Mouse (Mus musculus): ENCODE measurements around the gene Uhrf1. TPM values are rescaled to one million over a fixed set of nuclear protein-coding genes. Genes with fewer than 3 reads are reported as not detected.
A peak's percentile ranks its signal among the peaks of the same experiment; 100 is the strongest.

The Uhrf1 gene
- polyA plus RNA-seq, 1 experiment from 2014 or later: 110 TPM

DNA sequence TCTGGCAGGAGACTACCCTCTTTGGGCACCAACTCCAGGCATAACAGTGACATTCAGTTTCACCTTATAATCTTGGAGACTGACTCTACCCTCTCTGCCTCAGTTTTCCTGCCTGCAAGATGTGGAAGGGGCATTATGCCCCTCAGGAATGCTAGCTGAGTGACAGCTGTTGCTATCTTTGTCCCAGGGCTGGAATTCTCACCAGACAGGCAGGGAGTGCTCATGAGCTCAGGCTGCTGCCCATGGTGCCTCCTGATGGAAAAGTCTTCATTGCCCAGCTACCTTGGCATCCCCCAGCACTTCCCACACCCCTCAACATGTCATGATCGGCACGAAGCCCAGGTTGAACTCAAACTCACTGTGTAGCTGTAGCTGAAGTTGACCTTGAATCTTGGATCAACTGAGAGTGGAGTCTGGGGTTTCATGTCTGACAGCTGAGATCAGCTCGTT is 40.5 kb upstream of the Uhrf1 start:
- WGBS: 72% methylated on average over 3 of the region's 3 CpGs
- H3K9me3 ChIP-seq (replicated peaks): no peaks in the 10 kb centered on the region
- no peak for ATAC-seq (ENCODE audit: insufficient number of reproducible peaks, low FRiP score, low TSS enrichment, low read depth)
- no peak overlapping the region for H3K4me2 ChIP-seq (replicated peaks)
- peaks cover 53% of the 10 kb centered on the region for H3K36me3 ChIP-seq
- no peak overlapping the region for H3K4me3 ChIP-seq (replicated peaks)
- no peak overlapping the region for H3K9ac ChIP-seq
- peak overlapping the region; percentile 6; the same call in 1 of the 2 replicates for H3K27ac ChIP-seq (replicated peaks)
- H3K27me3 ChIP-seq: no peaks in the 10 kb centered on the region
- H3K4me1 ChIP-seq: peaks cover 54% of the 10 kb centered on the region

DNA sequence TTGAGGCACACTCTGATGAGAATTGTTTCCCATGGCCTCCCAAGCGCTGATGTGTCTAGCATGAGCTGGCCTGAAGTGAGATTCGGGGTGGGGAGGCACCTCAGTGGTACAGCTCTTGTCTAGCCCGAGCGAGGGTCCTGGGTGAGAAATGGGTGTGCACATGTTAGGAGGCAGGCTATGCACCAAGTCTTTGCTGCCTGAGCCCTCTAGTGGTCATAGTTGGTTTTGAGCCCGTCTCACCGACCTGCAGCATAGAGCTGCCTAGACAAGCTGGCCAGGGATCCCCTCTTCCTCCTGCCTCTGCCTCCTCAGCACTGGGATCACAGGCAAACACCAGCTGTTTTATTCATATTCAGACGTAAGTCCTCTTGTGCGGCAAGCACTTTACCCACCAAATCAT is 39.1 kb upstream of the Uhrf1 start:
- ATAC-seq (ENCODE audit: insufficient number of reproducible peaks, low FRiP score, low TSS enrichment, low read depth): peak; percentile 45; the same call in 1 of the 2 replicates

DNA sequence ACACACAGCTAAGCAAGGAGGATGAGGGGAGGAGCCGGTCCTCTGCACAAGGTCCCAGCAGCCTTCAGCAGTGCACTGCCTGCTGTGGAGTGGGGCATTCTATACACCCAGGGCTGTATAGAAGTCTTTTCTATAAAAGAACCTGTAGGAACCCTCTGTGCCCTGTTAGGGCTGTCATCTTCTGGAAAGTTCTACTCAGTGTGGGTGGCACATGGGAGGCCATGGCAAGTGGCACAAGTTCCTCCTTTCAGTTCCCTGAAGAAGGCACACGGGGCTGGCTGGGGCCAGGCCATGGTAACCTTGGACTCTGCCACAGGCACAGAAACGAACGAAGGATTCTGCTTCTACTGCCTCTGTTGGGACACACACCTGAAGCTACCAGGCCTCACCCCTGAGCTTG is 38.1 kb upstream of the Uhrf1 start:
- H3K4me3 ChIP-seq (replicated peaks): no peak overlapping the region
- H3K9me3 ChIP-seq (replicated peaks): no peaks in the 10 kb centered on the region
- ATAC-seq (ENCODE audit: insufficient number of reproducible peaks, low FRiP score, low TSS enrichment, low read depth): no peak
- 88% methylated on average over 4 of the region's 4 CpGs for WGBS
- peaks cover 32% of the 10 kb centered on the region for H3K36me3 ChIP-seq
- no peak overlapping the region for H3K9ac ChIP-seq
- peaks cover 41% of the 10 kb centered on the region for H3K4me1 ChIP-seq
- no peak overlapping the region for H3K27ac ChIP-seq (replicated peaks)
- no peak overlapping the region for H3K4me2 ChIP-seq (replicated peaks)
- no peaks in the 10 kb centered on the region for H3K27me3 ChIP-seq

More for the DNA sequence above, 39.1 kb upstream of the Uhrf1 start:
- Histone ChIP-seq H3K4me2 (replicated peaks) (no peak overlapping the region), H3K9ac (no peak overlapping the region), H3K9me3 (replicated peaks) (no peaks in the 10 kb centered on the region), H3K4me1 (peaks cover 45% of the 10 kb centered on the region), H3K36me3 (peaks cover 42% of the 10 kb centered on the region), H3K27me3 (no peaks in the 10 kb centered on the region), H3K27ac (replicated peaks) (no peak overlapping the region), H3K4me3 (replicated peaks) (no peak overlapping the region)
- WGBS: 24% methylated on average over 8 of the region's 8 CpGs

DNA sequence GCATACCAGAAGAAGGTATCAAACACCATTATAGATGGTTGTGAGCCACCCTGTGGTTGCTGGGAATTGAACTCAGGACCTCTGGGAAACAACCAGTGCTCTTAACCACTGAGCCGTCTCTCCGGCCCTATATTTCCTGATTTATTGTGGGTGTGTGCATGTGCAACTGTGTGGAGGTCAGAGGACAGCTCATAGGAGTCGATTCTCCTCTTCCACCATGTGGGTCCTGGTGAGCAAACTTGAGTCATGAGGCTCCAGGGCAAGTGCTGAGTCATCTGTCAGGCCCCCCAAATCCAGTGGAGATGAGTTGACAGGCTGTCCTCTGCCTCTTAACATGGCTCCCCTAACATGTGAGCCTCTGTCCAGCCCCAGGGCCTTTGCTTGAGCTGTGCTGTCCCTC is 37.3 kb upstream of the Uhrf1 start:
- no peak for ATAC-seq (ENCODE audit: insufficient number of reproducible peaks, low FRiP score, low TSS enrichment, low read depth)
- H3K27me3 ChIP-seq: no peaks in the 10 kb centered on the region
- no peak overlapping the region for H3K4me2 ChIP-seq (replicated peaks)
- H3K36me3 ChIP-seq: peaks cover 32% of the 10 kb centered on the region
- H3K9me3 ChIP-seq (replicated peaks): no peaks in the 10 kb centered on the region
- no peak overlapping the region for H3K9ac ChIP-seq
- 86% methylated on average over 3 of the region's 3 CpGs for WGBS
- peak overlapping the region; percentile 13; the same call in 1 of the 2 replicates for H3K27ac ChIP-seq (replicated peaks)
- H3K4me1 ChIP-seq: peaks cover 32% of the 10 kb centered on the region
- H3K4me3 ChIP-seq (replicated peaks): no peak overlapping the region

DNA sequence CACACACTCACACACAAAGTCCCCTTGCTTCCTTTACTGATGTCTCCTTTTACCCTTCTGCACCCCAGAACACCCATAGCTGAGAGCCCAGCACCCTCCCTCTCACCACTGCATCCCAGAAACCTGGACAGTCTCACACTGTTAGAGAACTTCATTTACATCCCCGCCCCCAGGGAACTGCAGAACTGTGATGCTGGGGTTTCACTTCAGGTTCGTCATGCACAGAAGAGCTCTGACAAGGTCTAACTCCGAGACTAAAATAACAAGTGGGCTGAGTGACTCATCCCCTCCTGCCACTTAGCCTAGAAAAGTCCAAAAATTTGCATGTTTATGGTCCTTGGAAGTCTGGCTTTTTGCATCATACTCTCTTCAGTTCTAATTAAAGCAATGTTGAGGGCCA is 36.9 kb upstream of the Uhrf1 start:
- Histone ChIP-seq H3K9ac (no peak overlapping the region), H3K36me3 (peaks cover 32% of the 10 kb centered on the region), H3K4me2 (replicated peaks) (no peak overlapping the region), H3K9me3 (replicated peaks) (no peaks in the 10 kb centered on the region), H3K4me3 (replicated peaks) (no peak overlapping the region), H3K27ac (replicated peaks) (peak overlapping the region; percentile 13; the same call in 1 of the 2 replicates), H3K4me1 (peaks cover 28% of the 10 kb centered on the region), H3K27me3 (no peaks in the 10 kb centered on the region)
- WGBS: 54% methylated on average over 3 of the region's 3 CpGs
- ATAC-seq (ENCODE audit: insufficient number of reproducible peaks, low FRiP score, low TSS enrichment, low read depth): no peak

DNA sequence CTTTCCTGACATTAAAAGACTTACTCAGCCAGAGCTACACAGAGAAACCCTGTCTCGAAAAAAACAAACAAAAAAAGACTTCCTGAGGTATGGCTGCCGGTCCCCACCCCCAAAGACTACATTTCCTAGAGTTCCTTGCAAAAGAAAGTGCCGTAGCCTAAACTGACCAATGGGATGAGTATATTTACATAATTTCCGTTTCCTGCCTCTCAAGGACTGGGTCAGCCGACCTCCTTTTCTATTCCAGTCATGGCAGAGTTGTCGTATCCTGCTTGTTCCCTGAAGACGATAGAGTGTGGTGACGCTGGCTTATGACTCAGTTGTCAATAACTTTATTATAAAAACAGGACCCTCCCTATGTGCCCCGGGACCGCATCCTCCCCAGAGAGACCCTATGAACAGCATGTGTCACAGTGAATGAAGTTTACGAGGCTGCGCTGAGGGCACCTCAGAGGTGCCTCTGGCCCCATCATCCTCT is 33.9 kb upstream of the Uhrf1 start:
- WGBS: 16% methylated on average over 12 of the region's 12 CpGs
- H3K9me3 ChIP-seq (replicated peaks): no peaks in the 10 kb centered on the region
- peaks cover 29% of the 10 kb centered on the region for H3K36me3 ChIP-seq
- peaks cover 28% of the 10 kb centered on the region; the same call in 1 of the 2 replicates for H3K4me1 ChIP-seq
- H3K27me3 ChIP-seq: no peaks in the 10 kb centered on the region
- H3K9ac ChIP-seq: no peak overlapping the region; the same call in 1 of the 2 replicates
- H3K4me3 ChIP-seq (replicated peaks): peak overlapping the region; percentile 43
- peak overlapping the region; percentile 66 for H3K4me2 ChIP-seq (replicated peaks)
- H3K27ac ChIP-seq (replicated peaks): peak overlapping the region; percentile 90
- ATAC-seq (ENCODE audit: insufficient number of reproducible peaks, low FRiP score, low TSS enrichment, low read depth): peak; percentile 82

DNA sequence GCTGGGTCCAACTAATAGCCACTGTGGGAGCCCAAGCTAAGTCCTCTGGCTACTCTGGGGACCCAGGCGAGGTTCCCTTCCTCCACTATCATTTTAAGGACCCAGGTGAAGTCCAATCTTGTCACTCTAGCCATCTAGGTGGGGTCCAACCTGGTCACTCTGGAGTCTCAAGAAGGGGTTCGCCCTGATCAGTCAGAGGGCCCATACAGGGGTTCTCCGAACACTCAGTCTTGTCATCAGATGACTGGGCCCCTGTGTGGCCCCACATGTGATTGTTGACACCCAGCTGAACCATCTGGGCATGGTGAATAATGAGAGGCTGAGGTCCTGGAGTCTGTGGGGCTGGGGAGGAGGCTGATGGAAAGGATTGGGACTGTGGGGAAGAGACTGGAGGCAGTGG is 33.4 kb upstream of the Uhrf1 start:
- Histone ChIP-seq H3K27me3 (no peaks in the 10 kb centered on the region), H3K4me1 (peaks cover 31% of the 10 kb centered on the region; the same call in 1 of the 2 replicates), H3K36me3 (peaks cover 29% of the 10 kb centered on the region), H3K4me3 (replicated peaks) (peak overlapping the region; percentile 43), H3K9me3 (replicated peaks) (no peaks in the 10 kb centered on the region), H3K9ac (no peak overlapping the region), H3K27ac (replicated peaks) (peak overlapping the region; percentile 90; the same call in 1 of the 2 replicates), H3K4me2 (replicated peaks) (peak overlapping the region; percentile 66)
- 73% methylated on average over 3 of the region's 3 CpGs for WGBS
- 0 out of 2 replicates have a peak, but pooled peaks have one; percentile 0 for ATAC-seq (ENCODE audit: insufficient number of reproducible peaks, low FRiP score, low TSS enrichment, low read depth)

DNA sequence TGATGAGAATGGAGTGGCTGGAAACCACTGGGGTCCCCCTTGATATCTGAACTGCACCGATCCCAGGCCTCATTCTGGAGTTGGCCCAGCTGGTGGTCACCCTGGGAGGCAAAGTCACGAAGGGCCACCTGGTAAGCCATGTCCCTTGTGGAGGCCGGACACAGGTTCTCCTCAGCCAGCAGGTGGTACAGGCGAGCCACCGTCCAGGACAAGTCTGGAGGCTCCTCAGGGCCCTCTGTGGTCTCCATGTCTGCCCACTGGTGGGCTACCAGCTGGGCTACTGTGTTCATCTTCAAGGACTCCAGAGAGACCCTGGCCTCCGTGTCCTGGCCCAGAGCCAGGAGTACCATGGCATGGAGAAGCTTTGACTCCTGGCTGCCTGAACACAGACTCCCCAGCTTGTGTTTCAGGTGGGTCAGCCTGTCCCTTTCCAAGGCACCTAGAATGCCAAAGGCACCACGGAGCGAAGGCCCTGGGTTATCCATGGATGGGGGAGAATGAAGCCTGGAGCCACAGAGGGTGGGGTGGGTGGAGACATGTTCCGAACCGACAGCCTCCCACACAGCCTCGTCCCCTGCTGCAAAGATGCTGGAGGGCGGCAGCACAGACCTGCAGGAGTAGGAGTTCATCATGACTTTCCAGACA is 31.4 kb upstream of the Uhrf1 start:
- Histone ChIP-seq H3K27ac (replicated peaks) (no peak overlapping the region), H3K9ac (no peak overlapping the region), H3K4me1 (peaks cover 30% of the 10 kb centered on the region), H3K36me3 (peaks cover 27% of the 10 kb centered on the region), H3K4me3 (replicated peaks) (no peak overlapping the region), H3K4me2 (replicated peaks) (no peak overlapping the region), H3K9me3 (replicated peaks) (no peaks in the 10 kb centered on the region), H3K27me3 (no peaks in the 10 kb centered on the region)
- 73% methylated on average over 12 of the region's 12 CpGs for WGBS
- no peak for ATAC-seq (ENCODE audit: insufficient number of reproducible peaks, low FRiP score, low TSS enrichment, low read depth)

DNA sequence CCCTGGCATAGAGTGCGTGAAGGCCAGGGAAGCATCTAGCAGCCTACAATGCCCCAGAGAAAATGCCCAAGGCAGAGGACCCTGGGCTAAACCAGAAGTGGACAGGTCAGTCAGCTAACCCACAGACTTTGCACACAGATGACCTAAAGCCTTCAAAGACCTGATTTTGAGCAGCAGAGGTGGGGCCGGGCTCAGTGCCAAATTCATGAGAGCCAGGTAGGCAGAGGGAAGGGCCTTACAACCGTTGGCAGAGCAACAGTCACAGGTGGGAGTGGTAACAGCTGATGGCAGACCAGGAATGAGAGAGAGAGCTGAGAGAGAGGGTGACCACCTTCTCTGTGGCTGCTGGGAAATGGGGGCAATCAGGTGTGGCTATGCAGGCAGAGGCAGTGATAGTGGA is 30.5 kb upstream of the Uhrf1 start:
- H3K9me3 ChIP-seq (replicated peaks): no peaks in the 10 kb centered on the region
- no peak overlapping the region for H3K27ac ChIP-seq (replicated peaks)
- H3K9ac ChIP-seq: no peak overlapping the region
- WGBS: 72% methylated on average over 3 of the region's 3 CpGs
- no peak for ATAC-seq (ENCODE audit: insufficient number of reproducible peaks, low FRiP score, low TSS enrichment, low read depth)
- H3K4me3 ChIP-seq (replicated peaks): no peak overlapping the region
- H3K27me3 ChIP-seq: no peaks in the 10 kb centered on the region
- peaks cover 27% of the 10 kb centered on the region for H3K36me3 ChIP-seq
- H3K4me1 ChIP-seq: peaks cover 38% of the 10 kb centered on the region
- no peak overlapping the region for H3K4me2 ChIP-seq (replicated peaks)

DNA sequence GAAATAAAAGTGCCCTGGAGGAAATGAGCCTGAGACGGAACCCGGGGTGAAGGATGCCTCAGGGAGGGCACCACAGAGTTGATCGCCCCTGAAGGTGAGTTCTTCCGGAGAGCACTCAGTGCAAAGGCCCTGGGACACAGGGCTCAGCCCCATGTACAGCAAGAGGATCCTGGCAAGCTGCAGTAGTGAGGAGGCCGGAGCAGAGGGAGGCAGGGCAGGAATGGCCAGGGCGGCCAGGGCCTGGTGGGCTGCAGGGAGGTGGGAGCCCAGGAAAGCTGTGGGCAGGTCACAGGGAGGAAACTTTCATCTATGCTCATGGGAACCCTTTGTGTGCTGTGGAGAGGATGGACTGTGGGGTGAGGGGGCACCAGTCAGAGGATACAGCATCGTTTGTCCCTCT is 29.6 kb upstream of the Uhrf1 start:
- no peak overlapping the region for H3K9ac ChIP-seq

DNA sequence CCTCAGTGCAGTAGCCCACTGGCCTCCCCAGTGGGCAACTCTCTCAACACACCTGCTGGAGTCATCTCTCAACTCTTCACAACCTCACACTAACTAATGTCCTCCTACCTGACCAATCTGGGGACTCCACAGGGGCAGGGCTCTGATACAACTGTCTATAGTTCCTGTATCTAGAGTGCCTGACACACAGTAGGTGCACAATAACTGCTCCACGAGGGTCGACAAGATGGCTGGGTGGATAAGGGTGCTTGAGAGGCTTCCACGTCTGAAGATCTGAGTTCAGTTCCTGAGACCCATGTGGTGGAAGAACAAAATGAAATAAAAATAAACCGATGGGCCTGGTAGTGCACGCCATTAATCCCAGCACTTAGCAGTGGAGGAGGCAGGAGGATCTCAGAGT is 29.1 kb upstream of the Uhrf1 start:
- H3K27ac ChIP-seq (replicated peaks): no peak overlapping the region
- H3K36me3 ChIP-seq: peaks cover 33% of the 10 kb centered on the region
- peaks cover 39% of the 10 kb centered on the region for H3K4me1 ChIP-seq
- 86% methylated on average over 5 of the region's 5 CpGs for WGBS
- no peaks in the 10 kb centered on the region for H3K9me3 ChIP-seq (replicated peaks)
- ATAC-seq (ENCODE audit: insufficient number of reproducible peaks, low FRiP score, low TSS enrichment, low read depth): no peak
- H3K27me3 ChIP-seq: no peaks in the 10 kb centered on the region
- H3K4me2 ChIP-seq (replicated peaks): no peak overlapping the region
- H3K9ac ChIP-seq: no peak overlapping the region
- no peak overlapping the region for H3K4me3 ChIP-seq (replicated peaks)

More for the DNA sequence above, 29.6 kb upstream of the Uhrf1 start:
- Histone ChIP-seq H3K4me2 (replicated peaks) (no peak overlapping the region), H3K9me3 (replicated peaks) (no peaks in the 10 kb centered on the region), H3K27ac (replicated peaks) (no peak overlapping the region), H3K36me3 (peaks cover 29% of the 10 kb centered on the region), H3K4me1 (peaks cover 42% of the 10 kb centered on the region), H3K27me3 (no peaks in the 10 kb centered on the region), H3K4me3 (replicated peaks) (no peak overlapping the region)
- WGBS: 80% methylated on average over 7 of the region's 7 CpGs
- no peak for ATAC-seq (ENCODE audit: insufficient number of reproducible peaks, low FRiP score, low TSS enrichment, low read depth)

Measured in embryonic facial prominence, embryonic 15.5 days (tissue).